Mouse (Mus musculus): ENCODE measurements around the gene Cers1. TPM values are rescaled to one million over a fixed set of nuclear protein-coding genes. Genes with fewer than 3 reads are reported as not detected.

The Cers1 gene
- total RNA-seq, 2 experiments from 2014 or later: 0.33 to 0.64 TPM

Other genes with a start within 250 kb of the Cers1 start
- 1 to 10 TPM in 1 of 2 experiments, under 1 TPM in 1; 0.97 to 1.1 TPM for gene Tm6sf2, start 242.9 kb upstream of the Cers1 start, total RNA-seq (2021)
- not detected for gene Hapln4, start 232.3 kb upstream of the Cers1 start, total RNA-seq (2021)
- gene Ncan, start 194.9 kb upstream of the Cers1 start, total RNA-seq (2021): under 1 TPM in 1 of 2 experiments, not detected in 1; 0.06 TPM
- 1 to 10 TPM; 8.3 to 8.5 TPM for gene Nr2c2ap, start 184.4 kb upstream of the Cers1 start, total RNA-seq (2021)
- 10 to 100 TPM; 17.2 to 19.6 TPM for gene Rfxank, start 176.6 kb upstream of the Cers1 start, total RNA-seq (2021)
- 10 to 100 TPM; 23.5 to 23.7 TPM for gene Borcs8, start 176.3 kb upstream of the Cers1 start, total RNA-seq (2021)
- under 1 TPM; 0.25 to 0.49 TPM for gene Mef2b, start 176.1 kb upstream of the Cers1 start, total RNA-seq (2021)
- 100 to 1,000 TPM in 1 of 2 experiments, 10 to 100 TPM in 1; 99.2 to 103 TPM for gene Tmem161a, start 143.4 kb upstream of the Cers1 start, total RNA-seq (2021)
- 10 to 100 TPM; 53.2 to 66.7 TPM for gene Slc25a42, start 103.5 kb upstream of the Cers1 start, total RNA-seq (2021)
- gene Sugp2, start 81.5 kb upstream of the Cers1 start, total RNA-seq (2021): 10 to 100 TPM; 41.4 to 43.0 TPM
- gene Armc6, start 81.3 kb upstream of the Cers1 start, total RNA-seq (2021): 1 to 10 TPM; 6.2 to 7.0 TPM
- gene Homer3, start 32.9 kb upstream of the Cers1 start, total RNA-seq (2021): 10 to 100 TPM in 1 of 2 experiments, 1 to 10 TPM in 1; 8.5 to 10.5 TPM
- gene Ddx49, start 13.3 kb upstream of the Cers1 start, total RNA-seq (2021): 10 to 100 TPM; 25.8 to 34.5 TPM
- 100 to 1,000 TPM; 157 TPM for gene Cope, start 13.3 kb upstream of the Cers1 start, total RNA-seq (2021)
- gene Gdf1, start 14.0 kb downstream of the Cers1 start, total RNA-seq (2021): not detected
- 10 to 100 TPM; 45.4 to 46.0 TPM for gene Upf1, start 37.5 kb downstream of the Cers1 start, total RNA-seq (2021)
- 1 to 10 TPM; 4.3 to 5.6 TPM for gene Comp, start 57.8 kb downstream of the Cers1 start, total RNA-seq (2021)
- gene Crtc1, start 123.8 kb downstream of the Cers1 start, total RNA-seq (2021): 1 to 10 TPM; 8.2 to 9.8 TPM
- gene Klhl26, start 161.2 kb downstream of the Cers1 start, total RNA-seq (2021): 1 to 10 TPM; 8.1 to 9.4 TPM
- not detected for gene Tmem59l, start 171.6 kb downstream of the Cers1 start, total RNA-seq (2021)
- gene Crlf1, start 177.4 kb downstream of the Cers1 start, total RNA-seq (2021): under 1 TPM; 0.39 to 0.62 TPM
- 100 to 1,000 TPM; 109 to 113 TPM for gene Rex1bd, start 191.0 kb downstream of the Cers1 start, total RNA-seq (2021)
- gene Uba52, start 195.0 kb downstream of the Cers1 start, total RNA-seq (2021): 1,000 to 10,000 TPM; 1,469 to 1,509 TPM
- gene Fkbp8, start 211.9 kb downstream of the Cers1 start, total RNA-seq (2021): 100 to 1,000 TPM; 133 to 138 TPM
- 10 to 100 TPM; 88.4 to 91.4 TPM for gene Kxd1, start 212.2 kb downstream of the Cers1 start, total RNA-seq (2021)
- gene Ell, start 223.7 kb downstream of the Cers1 start, total RNA-seq (2021): 10 to 100 TPM; 12.0 to 12.1 TPM